In the genomic region with DNA sequence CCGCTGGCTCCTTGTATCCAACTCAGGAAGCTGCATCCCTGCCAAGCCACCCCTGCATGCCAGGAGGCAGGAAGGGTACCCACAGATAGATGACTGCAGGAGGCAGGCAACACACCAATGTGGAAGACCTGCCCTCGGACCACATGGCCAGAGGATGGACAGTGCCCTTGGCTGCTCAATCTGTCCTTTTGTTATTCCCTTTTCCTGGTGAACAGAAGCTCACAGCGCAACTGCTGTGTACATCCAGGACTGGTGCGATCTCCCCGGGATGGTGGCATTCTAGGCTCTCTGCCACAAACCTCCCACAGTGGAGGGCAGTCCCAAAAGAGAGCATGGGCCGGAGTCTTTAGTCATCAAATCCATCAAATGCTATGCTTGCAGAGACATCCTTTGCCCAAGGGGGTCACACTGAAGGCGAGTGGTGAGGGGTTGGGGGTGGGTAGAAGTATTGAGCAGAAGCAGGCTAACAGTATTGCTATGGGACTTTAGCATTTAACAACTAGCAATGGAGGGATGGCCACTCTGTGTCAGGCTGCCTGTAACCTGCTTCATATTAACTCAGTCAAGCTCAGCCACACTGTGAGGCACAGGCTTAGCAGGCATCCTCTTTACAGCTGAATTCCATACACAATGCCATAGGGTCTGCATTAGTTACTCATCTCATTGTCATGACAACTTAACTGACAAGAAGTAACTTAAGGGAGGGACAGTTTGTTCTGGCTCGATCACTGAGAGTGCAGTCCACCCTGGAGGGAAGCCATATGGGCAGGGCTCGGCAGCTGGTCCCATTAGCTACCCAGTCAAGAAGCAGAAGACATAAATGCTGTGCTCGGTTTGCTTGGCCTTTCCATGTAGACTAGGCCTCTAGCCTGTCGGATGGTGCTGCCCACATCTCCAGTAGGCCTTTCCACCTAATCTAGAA, we compare ENCODE assay signal across 11 mouse cellular contexts.
A peak's percentile ranks its signal among the peaks of the same experiment; 100 is the strongest.
DNase-seq lines count a peak whose midpoint lies in the region; ATAC-seq and TF ChIP-seq lines count a peak whose summit lies in the region.
"Had no signal": no experiment of that assay in that cellular context is flagged by ENCODE, and none has a peak within 500 bp of the region (broad histone marks: within the 10 kb centered on the region; RNA-seq: fewer than 3 reads in every experiment).

No protein-coding gene starts in this region.

- no peak overlapping the region for H3K4me3 ChIP-seq in hindbrain, embryonic 14.5 days (replicated peaks; ENCODE audit: low read length)
- H3K4me3 ChIP-seq in hindbrain, embryonic 12.5 days: no peak overlapping the region
- no peak overlapping the region for H3K4me3 ChIP-seq in myocyte

- no peak overlapping the region for H3K4me2 ChIP-seq in hindbrain, embryonic 14.5 days (replicated peaks)
- H3K4me2 ChIP-seq in hindbrain, embryonic 12.5 days (replicated peaks): no peak overlapping the region
- peak overlapping the region; percentile 54 for H3K4me2 ChIP-seq in myocyte (ENCODE audit: low read depth)

- WGBS in hindbrain, embryonic 14.5 days: 65% methylated on average over 11 of the region's 11 CpGs
- WGBS in hindbrain, embryonic 12.5 days: 79% methylated on average over 11 of the region's 11 CpGs

- peaks cover 1% of the 10 kb centered on the region; the same call in 1 of the 2 replicates for H3K4me1 ChIP-seq in hindbrain, embryonic 14.5 days (replicated peaks; ENCODE audit: control insufficient read depth, insufficient read depth, low read length)
- H3K4me1 ChIP-seq in hindbrain, embryonic 12.5 days: peaks cover 4% of the 10 kb centered on the region; the same call in 1 of the 2 replicates

- no peaks in the 10 kb centered on the region for H3K36me3 ChIP-seq in hindbrain, embryonic 14.5 days (replicated peaks; ENCODE audit: control insufficient read depth, insufficient read depth)
- no peaks in the 10 kb centered on the region for H3K36me3 ChIP-seq in hindbrain, embryonic 12.5 days
- H3K36me3 ChIP-seq in myocyte (ENCODE audit: control insufficient read depth, insufficient read depth): no peaks in the 10 kb centered on the region

- peak; percentile 32; the same call in 1 of the 2 replicates for ATAC-seq in hindbrain, embryonic 14.5 days (ENCODE audit: low FRiP score)
- no peak for ATAC-seq in hindbrain, embryonic 12.5 days (ENCODE audit: low FRiP score)
- ATAC-seq: forebrain, embryonic 14.5 days; liver, postnatal 0 days had no signal

- no peak overlapping the region for H3K9ac ChIP-seq in hindbrain, embryonic 14.5 days
- H3K9ac ChIP-seq in hindbrain, embryonic 12.5 days: no peak overlapping the region
- H3K9ac ChIP-seq: liver, postnatal 0 days had no signal

- H3ac ChIP-seq in myocyte (ENCODE audit: control insufficient read depth, insufficient read length): no peak overlapping the region

- no peak overlapping the region for H3K27ac ChIP-seq in hindbrain, embryonic 14.5 days
- no peak overlapping the region for H3K27ac ChIP-seq in hindbrain, embryonic 12.5 days

- no peak for TF ChIP-seq POLR2A in myocyte (IDR thresholded peaks at IDR 0.05; ENCODE audit: insufficient read length, low read depth)

- no peak for DNase-seq in hindbrain, embryonic 14.5 days (ENCODE audit: low spot score)
- DNase-seq in lung, postnatal 10 days: peak; percentile 35
- no peak for DNase-seq in lung, adult 18-20 months
- peak; percentile 32 for DNase-seq in cerebellum, adult 8-10 months
- no peak for DNase-seq in adrenal gland, adult 8-10 months
- DNase-seq: kidney, postnatal 10 days; liver, postnatal 0 days had no signal

- H3K27me3 ChIP-seq in hindbrain, embryonic 14.5 days (ENCODE audit: control insufficient read depth, insufficient read depth, low read length): no peaks in the 10 kb centered on the region
- no peaks in the 10 kb centered on the region for H3K27me3 ChIP-seq in hindbrain, embryonic 12.5 days
- H3K27me3 ChIP-seq in myocyte (ENCODE audit: control insufficient read depth, insufficient read depth, insufficient read length): no peaks in the 10 kb centered on the region
- H3K27me3 ChIP-seq: CH12.LX had no signal

- no peaks in the 10 kb centered on the region for H3K9me3 ChIP-seq in hindbrain, embryonic 14.5 days (ENCODE audit: control insufficient read depth, low read length)
- H3K9me3 ChIP-seq in hindbrain, embryonic 12.5 days (replicated peaks): no peaks in the 10 kb centered on the region

- no peaks in the 10 kb centered on the region for H3K79me2 ChIP-seq in myocyte (ENCODE audit: control insufficient read depth, insufficient read depth)

TF ChIP-seq in myocyte, 11 proteins besides CTCF, POLR2A, EP300 and RAD21:
- peak; percentile 3 for TF ChIP-seq USF1 (IDR thresholded peaks at IDR 0.05; ENCODE audit: low read depth)
- TF ChIP-seq MYOG (IDR thresholded peaks at IDR 0.05; ENCODE audit: control insufficient read depth in 1 of 3, insufficient read depth in 1 of 3, insufficient read length in 2 of 3, low read depth in 2 of 3): no peak
TF ChIP-seq in myocyte: peak in this region for 1.

Comparison
In these comparisons a context has a peak if more than half of its experiments do, and no peak if none do; other contexts are left out.
1. DNase-seq: peak in lung, postnatal 10 days (single experiment) and cerebellum, adult 8-10 months (single experiment); none in hindbrain, embryonic 14.5 days (single experiment), lung, adult 18-20 months (0 of 2) and adrenal gland, adult 8-10 months (single experiment).